Mouse (Mus musculus): ENCODE results near the gene Sf1.

Gene Sf1

GRCm38 (mm10) chr19:6376255-6376564, 12.7 kb downstream of the Sf1 start:
- peak; percentile 70 for DNase-seq

- DNase-seq: no peak
These were observed 13.2 kb downstream of the Sf1 start for GRCm38 (mm10) chr19:6376643-6377042.

GRCm38 (mm10) chr19:6377327-6378040, 14.0 kb downstream of the Sf1 start:
- DNase-seq: no peak

DNA sequence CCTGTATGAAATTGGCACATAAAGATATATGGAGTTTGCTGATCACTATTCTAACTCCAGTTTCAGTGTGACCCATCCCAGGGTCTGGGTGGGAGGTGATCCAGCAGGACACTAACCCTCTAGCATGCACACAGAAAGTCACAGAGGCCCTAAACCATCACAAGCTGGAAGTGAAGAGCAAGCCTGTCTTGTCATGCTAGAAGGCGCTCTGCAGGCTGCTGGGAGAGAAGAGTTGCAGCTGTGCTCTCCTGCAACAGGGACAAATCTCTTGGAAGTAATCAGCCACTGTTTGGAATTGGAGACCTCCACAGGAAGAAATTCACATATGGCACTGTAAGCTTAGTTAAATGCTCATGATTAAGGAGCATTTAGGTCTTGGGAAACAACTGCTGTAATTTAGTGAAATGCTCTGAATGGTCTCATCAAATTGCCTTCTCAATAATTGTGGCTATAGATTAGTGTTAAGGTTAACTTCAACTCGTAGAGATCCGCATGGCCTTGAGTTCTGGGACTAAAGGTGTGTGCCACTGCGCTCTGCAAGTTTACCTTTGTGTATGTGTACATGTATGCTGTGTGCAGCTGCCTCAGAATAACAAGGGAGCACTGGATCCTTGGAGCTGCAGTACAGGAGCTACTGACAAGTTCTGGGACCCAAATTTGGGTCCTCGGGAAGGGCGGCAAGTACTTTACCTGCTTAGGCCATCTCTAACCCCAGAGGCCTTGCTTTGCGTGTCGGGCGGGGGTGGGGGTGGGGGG, 17.1 kb downstream of the Sf1 start:
- no peak for DNase-seq

GRCm38 (mm10) chr19:6381238-6381637, 17.7 kb downstream of the Sf1 start:
- DNase-seq: no peak

DNA sequence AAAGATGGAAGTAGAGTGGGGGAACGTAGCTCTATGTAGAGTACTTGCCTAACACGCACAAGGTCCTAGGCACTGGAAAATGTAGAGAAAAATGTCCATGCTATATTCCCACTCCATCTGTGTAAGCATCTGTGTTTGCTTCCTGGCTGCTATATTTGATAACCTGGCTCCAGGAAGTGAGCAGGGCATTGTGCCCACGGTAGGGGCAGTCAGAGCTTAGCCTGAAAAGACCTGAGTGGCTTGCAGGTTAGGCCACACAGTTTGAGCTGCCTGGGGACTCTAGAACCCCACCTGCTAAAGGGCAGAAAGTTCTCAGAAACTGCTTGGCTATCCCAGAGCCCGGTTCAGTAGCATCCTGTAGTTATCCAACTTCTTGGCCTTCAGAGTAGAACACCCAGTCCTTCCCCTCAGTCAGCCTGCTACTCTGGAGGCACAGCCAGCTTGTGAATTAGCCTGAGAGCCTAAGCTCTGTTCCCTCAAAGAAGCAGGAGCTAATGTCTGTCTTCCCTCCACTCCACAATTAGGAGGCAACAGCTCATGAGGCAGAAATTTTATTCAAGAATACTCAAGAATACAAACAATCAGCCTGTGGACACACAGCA, 18.9 kb downstream of the Sf1 start:
- no peak for DNase-seq

DNA sequence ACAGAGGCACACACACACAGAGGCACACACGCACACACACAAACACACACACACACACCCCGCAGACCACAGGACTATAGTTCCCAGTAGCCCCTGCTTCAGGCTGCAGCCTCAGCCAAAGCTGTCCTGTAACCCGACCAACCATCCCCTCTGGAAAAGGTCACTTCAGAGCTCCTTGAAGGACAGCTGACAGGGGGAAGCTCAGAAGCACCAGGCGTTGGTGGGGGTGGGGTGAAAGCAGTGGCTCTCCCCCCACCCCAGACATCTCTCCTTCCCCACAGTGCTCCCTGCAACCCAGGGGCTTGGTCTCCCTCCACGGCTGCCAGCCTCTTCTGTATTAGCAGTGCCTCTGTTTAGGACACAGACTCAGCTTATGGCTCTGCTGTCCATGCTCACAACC, 20.0 kb downstream of the Sf1 start:
- DNase-seq: no peak

DNA sequence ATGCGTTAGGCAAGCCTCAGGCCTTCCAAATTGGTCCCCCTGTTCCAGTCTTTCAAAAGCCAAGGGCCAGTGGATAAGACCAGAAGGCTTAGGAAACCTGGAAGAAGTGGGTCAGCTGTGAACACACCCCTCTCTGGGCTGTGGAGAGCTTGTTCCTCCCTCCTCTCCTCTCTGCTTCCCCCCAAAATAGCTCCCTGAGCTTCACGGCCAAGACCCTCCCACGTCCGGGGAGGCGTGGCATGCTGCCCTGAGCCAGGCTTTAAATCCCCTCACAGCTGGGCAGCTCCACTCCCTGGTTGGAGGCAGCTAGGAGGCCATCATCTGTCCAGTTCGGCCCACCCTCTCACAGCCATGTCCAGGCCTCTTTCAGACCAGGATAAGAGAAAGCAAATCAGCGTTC, 20.6 kb downstream of the Sf1 start, which contains the start of gene Pygm:
TSS of gene Pygm (plus strand) at position 272 of the 400 bp plus-strand sequence.
- peak; percentile 77 for DNase-seq

- DNase-seq: no peak
These were observed 21.5 kb downstream of the Sf1 start for GRCm38 (mm10) chr19:6384954-6385353.

GRCm38 (mm10) chr19:6385419-6385818, 21.9 kb downstream of the Sf1 start:
- DNase-seq: no peak

DNA sequence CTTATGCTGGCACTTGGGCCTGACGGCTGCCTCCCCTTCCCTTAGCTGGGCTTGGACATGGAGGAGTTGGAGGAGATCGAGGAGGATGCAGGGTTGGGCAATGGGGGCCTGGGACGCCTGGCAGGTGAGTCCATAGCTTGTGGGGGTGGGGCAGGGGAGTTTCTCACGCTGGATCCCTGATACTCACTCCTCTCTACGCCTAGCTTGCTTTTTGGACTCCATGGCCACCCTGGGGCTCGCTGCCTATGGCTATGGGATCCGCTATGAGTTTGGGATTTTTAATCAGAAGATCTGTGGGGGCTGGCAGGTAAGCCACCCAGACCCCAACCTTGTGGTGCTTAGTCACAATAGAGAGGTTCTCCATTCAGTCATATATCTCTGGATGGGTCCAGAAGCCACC, 22.3 kb downstream of the Sf1 start:
- no peak for DNase-seq

- no peak for DNase-seq
These were observed 22.7 kb downstream of the Sf1 start for GRCm38 (mm10) chr19:6386234-6386633.

GRCm38 (mm10) chr19:6388006-6388405, 24.5 kb downstream of the Sf1 start:
- DNase-seq: no peak

DNA sequence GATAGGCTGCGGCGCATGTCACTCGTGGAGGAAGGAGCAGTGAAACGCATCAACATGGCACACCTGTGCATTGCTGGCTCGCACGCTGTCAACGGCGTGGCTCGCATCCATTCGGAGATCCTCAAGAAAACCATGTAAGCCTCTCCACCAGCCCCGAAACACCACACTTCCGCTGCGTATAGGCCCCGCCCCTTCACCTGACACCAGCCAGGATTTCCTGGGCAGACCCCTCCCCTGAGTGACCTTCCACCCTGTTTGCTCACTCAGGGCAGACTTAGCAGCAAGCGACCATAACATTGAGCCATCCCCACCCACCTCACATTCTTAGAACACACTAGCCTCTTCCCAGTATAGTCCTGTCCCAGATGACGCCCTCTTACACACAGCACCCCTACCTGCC, 26.3 kb downstream of the Sf1 start:
- DNase-seq: peak; percentile 55

- DNase-seq: no peak
These were observed 26.8 kb downstream of the Sf1 start for GRCm38 (mm10) chr19:6390251-6390650.

- DNase-seq: no peak
These were observed 29.4 kb downstream of the Sf1 start for GRCm38 (mm10) chr19:6392743-6393393.

GRCm38 (mm10) chr19:6393637-6394036, 30.1 kb downstream of the Sf1 start:
- no peak for DNase-seq

GRCm38 (mm10) chr19:6396237-6396636, 32.7 kb downstream of the Sf1 start:
- no peak for DNase-seq

DNA sequence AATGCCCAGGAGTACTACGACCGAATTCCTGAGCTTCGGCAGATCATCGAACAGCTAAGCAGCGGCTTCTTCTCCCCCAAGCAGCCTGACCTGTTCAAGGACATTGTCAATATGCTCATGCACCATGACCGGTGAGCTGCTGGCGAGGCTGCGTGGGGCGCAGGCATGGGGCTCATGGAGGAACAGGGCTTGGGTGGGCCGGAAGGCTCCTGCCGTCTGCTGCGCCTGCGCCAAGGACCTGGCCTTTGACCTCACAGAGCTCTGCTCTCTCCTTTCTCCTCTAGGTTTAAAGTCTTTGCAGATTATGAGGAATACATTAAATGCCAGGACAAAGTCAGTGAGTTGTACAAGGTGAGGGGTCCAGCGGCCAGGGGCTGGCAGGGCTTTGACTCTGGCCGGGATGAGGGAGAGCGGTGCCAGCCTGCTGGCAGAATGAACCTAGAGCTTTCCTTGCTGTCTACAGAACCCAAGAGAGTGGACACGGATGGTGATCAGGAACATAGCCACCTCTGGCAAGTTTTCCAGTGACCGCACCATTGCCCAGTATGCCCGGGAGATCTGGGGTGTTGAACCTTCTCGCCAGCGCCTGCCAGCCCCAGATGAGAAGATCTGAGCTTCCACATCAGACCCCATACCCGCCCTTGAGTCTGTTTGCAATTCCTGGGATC, 34.2 kb downstream of the Sf1 start:
- no peak for DNase-seq

DNA sequence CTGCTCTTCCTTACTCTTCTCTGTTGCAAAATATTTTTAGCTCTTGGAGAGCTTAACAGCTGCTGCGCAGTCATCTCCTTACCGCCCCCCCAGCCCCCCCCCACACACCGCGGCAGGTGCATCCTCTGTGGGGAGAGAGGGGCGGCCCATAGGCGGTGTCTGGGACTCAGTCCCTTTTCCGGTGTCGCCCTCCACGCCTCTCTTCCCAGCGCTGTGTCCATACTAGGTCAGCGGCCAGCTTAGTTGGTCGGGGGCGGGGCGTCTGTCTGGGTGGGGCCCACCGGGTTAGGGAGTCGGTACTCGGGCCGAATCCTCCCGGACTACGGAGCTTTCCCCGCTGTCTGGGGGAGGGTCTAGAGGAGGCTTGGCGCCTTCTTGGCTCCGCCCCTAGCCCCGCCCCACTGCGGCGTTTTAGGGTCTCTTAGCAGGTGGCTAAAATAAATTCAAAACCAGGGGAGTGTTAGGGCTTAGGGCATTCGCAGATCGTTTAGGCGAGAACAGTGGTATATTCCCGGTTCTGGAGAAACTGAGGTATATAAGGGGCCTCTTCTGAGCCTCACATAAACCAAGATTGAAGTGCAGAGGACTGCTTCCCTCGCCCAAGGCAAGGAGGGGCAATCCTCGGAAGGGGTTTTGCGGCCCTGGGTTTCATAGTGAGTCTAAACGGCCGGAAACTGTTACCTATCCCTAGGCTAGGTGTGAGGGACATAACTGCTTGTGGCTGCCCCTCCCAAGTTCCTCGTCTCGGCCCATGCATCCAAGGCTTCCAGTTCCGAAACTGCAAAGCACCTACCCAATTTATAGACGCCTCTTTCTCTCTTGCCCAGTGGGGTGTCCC, 35.2 kb downstream of the Sf1 start:
- DNase-seq: peak; percentile 91

DNA sequence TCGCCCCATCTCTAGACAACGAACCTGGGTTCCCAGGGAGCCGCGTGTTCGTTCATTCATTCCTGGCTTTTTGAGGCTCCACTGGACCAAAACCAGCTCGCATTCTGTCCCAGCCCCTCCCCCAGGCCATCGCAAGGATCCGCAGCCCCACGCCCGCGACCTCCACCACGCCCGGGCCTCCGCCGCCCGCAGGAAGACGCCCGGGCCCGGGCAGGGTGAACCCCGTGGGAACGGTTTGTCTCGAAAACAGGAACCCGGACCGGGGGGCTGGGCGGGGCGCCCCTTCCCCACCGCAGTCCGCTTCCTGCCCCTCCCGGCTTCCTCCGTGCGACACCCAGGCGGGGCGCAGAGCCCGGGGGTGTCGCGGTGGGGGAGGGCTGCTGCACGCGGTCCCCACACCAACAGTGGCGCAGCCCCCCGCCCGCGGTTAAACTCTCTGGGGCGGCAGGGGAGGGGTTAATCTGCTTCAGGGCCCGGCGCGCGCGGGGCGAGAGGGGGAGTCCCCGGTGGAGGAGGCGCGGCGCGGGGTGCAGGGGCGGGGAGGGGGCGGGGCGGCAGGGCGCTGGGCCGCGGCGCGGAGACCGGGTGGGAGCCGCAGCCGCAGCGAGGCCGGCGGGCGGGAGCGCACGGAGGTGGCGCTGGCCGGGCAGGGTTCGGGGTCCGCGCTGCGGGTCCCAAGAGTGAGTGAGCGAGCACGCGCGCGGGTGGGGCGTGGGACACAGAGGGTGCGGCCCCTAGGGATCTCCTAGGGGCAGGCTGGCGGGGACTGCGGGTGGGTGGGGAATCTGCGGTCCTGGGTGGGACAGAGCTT, 36.0 kb downstream of the Sf1 start, which contains the start of gene Rasgrp2:
TSS of gene Rasgrp2 (plus strand) at position 56 of the 811 bp plus-strand sequence.
- peak; percentile 91 for DNase-seq

Data from lung, postnatal 36 days (tissue).